8 mouse cellular contexts compared by ENCODE assay signal in the genomic region with DNA sequence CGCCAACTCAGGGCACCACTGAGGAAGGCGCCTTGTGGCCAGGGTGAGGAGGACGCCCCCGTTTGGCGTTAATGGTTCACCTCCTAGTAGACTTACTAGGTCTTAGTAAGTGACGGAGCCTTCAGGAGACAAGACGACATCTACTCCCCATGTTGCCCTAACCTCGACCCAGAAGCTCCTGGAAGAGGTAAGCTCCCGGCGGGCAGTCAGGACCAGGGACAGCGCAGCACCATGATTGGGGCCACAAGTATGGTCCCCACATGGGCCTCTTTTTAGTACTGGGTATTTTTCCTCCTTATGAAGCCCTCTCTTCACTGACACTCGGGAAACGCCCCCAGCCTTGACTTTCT. TPM values are rescaled to one million over a fixed set of nuclear protein-coding genes. Genes with fewer than 3 reads are reported as not detected.
A peak's percentile ranks its signal among the peaks of the same experiment; 100 is the strongest.
DNase-seq lines count a peak whose midpoint lies in the region; ATAC-seq and TF ChIP-seq lines count a peak whose summit lies in the region.

No protein-coding gene starts in this region.

- peaks cover 12% of the 10 kb centered on the region for H3K36me3 ChIP-seq in kidney, embryonic 14.5 days (ENCODE audit: control insufficient read depth, insufficient read depth, low read length)
- peaks cover 26% of the 10 kb centered on the region for H3K36me3 ChIP-seq in hindbrain, embryonic 14.5 days (replicated peaks; ENCODE audit: control insufficient read depth, insufficient read depth)
- no peaks in the 10 kb centered on the region; the same call in 1 of the 2 replicates for H3K36me3 ChIP-seq in lung, embryonic 16.5 days (ENCODE audit: control insufficient read depth, insufficient read depth, low read length)
- no peaks in the 10 kb centered on the region for H3K36me3 ChIP-seq in stomach, postnatal 0 days (ENCODE audit: control insufficient read depth, insufficient read depth, low read length)

- 2% methylated on average over 13 of the region's 13 CpGs for WGBS in kidney, embryonic 14.5 days
- WGBS in hindbrain, embryonic 14.5 days = 2% methylated on average over 13 of the region's 13 CpGs
- WGBS in lung, embryonic 16.5 days = 4% methylated on average over 13 of the region's 13 CpGs
- WGBS in stomach, postnatal 0 days = 5% methylated on average over 13 of the region's 13 CpGs

- peak overlapping the region; percentile 78; the same call in 1 of the 2 replicates for H3K9ac ChIP-seq in kidney, embryonic 14.5 days (ENCODE audit: low read depth, low read length)
- H3K9ac ChIP-seq in hindbrain, embryonic 14.5 days = peak overlapping the region; percentile 88
- peak overlapping the region; percentile 34; the same call in 1 of the 2 replicates for H3K9ac ChIP-seq in lung, embryonic 16.5 days (ENCODE audit: low read length)
- H3K9ac ChIP-seq in stomach, postnatal 0 days (ENCODE audit: low read length) = no peak overlapping the region

- no peak; the same call in 1 of the 2 replicates for TF ChIP-seq CTCF in stomach, postnatal 0 days (IDR thresholded peaks at IDR 0.05; ENCODE audit: low read depth)

- no peak for DNase-seq in kidney, postnatal 14 days
- peak; percentile 74 for DNase-seq in embryo, embryonic 10.5 days (ENCODE audit: low spot score)
- DNase-seq in hindbrain, embryonic 14.5 days (ENCODE audit: low spot score) = no peak
- DNase-seq in stomach, postnatal 0 days (ENCODE audit: low spot score) = peak; percentile 67
- DNase-seq in left cerebral cortex, adult 9 months (ENCODE audit: low spot score in 2 of 2) = no peak
- no peak for DNase-seq in layer of hippocampus, adult 8-10 months (ENCODE audit: low spot score in 2 of 2)

- peaks cover 37% of the 10 kb centered on the region for H3K4me1 ChIP-seq in kidney, embryonic 14.5 days (ENCODE audit: control insufficient read depth, insufficient read depth, low read length)
- H3K4me1 ChIP-seq in hindbrain, embryonic 14.5 days (replicated peaks; ENCODE audit: control insufficient read depth, insufficient read depth, low read length) = peaks cover 45% of the 10 kb centered on the region
- H3K4me1 ChIP-seq in lung, embryonic 16.5 days (replicated peaks; ENCODE audit: control insufficient read depth, insufficient read depth, low read length) = peaks cover 27% of the 10 kb centered on the region
- peaks cover 5% of the 10 kb centered on the region for H3K4me1 ChIP-seq in stomach, postnatal 0 days (replicated peaks; ENCODE audit: control insufficient read depth, insufficient read depth)

- no peaks in the 10 kb centered on the region for H3K9me3 ChIP-seq in kidney, embryonic 14.5 days (ENCODE audit: control insufficient read depth, low read length)
- H3K9me3 ChIP-seq in hindbrain, embryonic 14.5 days (ENCODE audit: control insufficient read depth, low read length) = no peaks in the 10 kb centered on the region
- H3K9me3 ChIP-seq in lung, embryonic 16.5 days (ENCODE audit: control insufficient read depth, low read length) = no peaks in the 10 kb centered on the region
- H3K9me3 ChIP-seq in stomach, postnatal 0 days (ENCODE audit: control insufficient read depth, low read length) = no peaks in the 10 kb centered on the region

- H3K27me3 ChIP-seq in kidney, embryonic 14.5 days (ENCODE audit: control insufficient read depth, insufficient read depth, low read length) = peaks cover 11% of the 10 kb centered on the region; the same call in 1 of the 2 replicates
- no peaks in the 10 kb centered on the region for H3K27me3 ChIP-seq in hindbrain, embryonic 14.5 days (ENCODE audit: control insufficient read depth, insufficient read depth, low read length)
- peaks cover 39% of the 10 kb centered on the region for H3K27me3 ChIP-seq in lung, embryonic 16.5 days (ENCODE audit: control insufficient read depth, insufficient read depth, low read depth, low read length)
- no peaks in the 10 kb centered on the region; the same call in 1 of the 2 replicates for H3K27me3 ChIP-seq in stomach, postnatal 0 days (ENCODE audit: control insufficient read depth, insufficient read depth, low read length)

- peak overlapping the region; percentile 95 for H3K4me2 ChIP-seq in kidney, embryonic 14.5 days (replicated peaks; ENCODE audit: low read depth, low read length)
- peak overlapping the region; percentile 87 for H3K4me2 ChIP-seq in hindbrain, embryonic 14.5 days (replicated peaks)
- H3K4me2 ChIP-seq in lung, embryonic 16.5 days (ENCODE audit: low read depth, low read length) = peak overlapping the region; percentile 95
- peak overlapping the region; percentile 96 for H3K4me2 ChIP-seq in stomach, postnatal 0 days (replicated peaks; ENCODE audit: low read depth)

- H3K4me3 ChIP-seq in kidney, embryonic 14.5 days (ENCODE audit: low read length) = peak overlapping the region; percentile 68
- H3K4me3 ChIP-seq in hindbrain, embryonic 14.5 days (replicated peaks; ENCODE audit: low read length) = peak overlapping the region; percentile 53
- peak overlapping the region; percentile 74 for H3K4me3 ChIP-seq in lung, embryonic 16.5 days (ENCODE audit: low read length)
- peak overlapping the region; percentile 62 for H3K4me3 ChIP-seq in stomach, postnatal 0 days (ENCODE audit: low read depth, low read length)

- TF ChIP-seq EP300 in stomach, postnatal 0 days (optimal IDR thresholded peaks at IDR 0.05) = no peak

- peak; percentile 5; the same call in 1 of the 2 replicates for ATAC-seq in kidney, embryonic 14.5 days (ENCODE audit: low FRiP score, low TSS enrichment)
- no peak for ATAC-seq in hindbrain, embryonic 14.5 days (ENCODE audit: low FRiP score)
- ATAC-seq in lung, embryonic 16.5 days (ENCODE audit: low read depth) = peak; percentile 18; the same call in 1 of the 2 replicates
- ATAC-seq in stomach, postnatal 0 days (ENCODE audit: low FRiP score, low TSS enrichment) = no peak

- H3K27ac ChIP-seq in kidney, embryonic 14.5 days (ENCODE audit: low read depth, low read length) = no peak overlapping the region
- peak overlapping the region; percentile 90 for H3K27ac ChIP-seq in hindbrain, embryonic 14.5 days
- no peak overlapping the region; the same call in 1 of the 2 replicates for H3K27ac ChIP-seq in lung, embryonic 16.5 days (ENCODE audit: low read length)
- no peak overlapping the region for H3K27ac ChIP-seq in stomach, postnatal 0 days (replicated peaks)

RNA-seq across cellular contexts. Expression of a gene that starts 0.6 kb away (rescaled TPM):
- 8.4 and 14.8 TPM in 2 replicates for polyA plus RNA-seq in kidney, embryonic 14.5 days (2014; fragmentation: Nextera tagmentation; extraction: Ambion mirVana)
- polyA plus RNA-seq in hindbrain, embryonic 14.5 days (2014; fragmentation: Nextera tagmentation; extraction: Ambion mirVana) = 20.4 and 22.4 TPM in 2 replicates
- 9.6 and 10.3 TPM in 2 replicates for polyA plus RNA-seq in lung, embryonic 16.5 days (2015; fragmentation: Nextera tagmentation; extraction: Ambion mirVana)
- polyA plus RNA-seq in stomach, postnatal 0 days (2015; fragmentation: Nextera tagmentation; extraction: Ambion mirVana) = 1.8 and 2.1 TPM in 2 replicates
- total RNA-seq in layer of hippocampus, adult 8-10 months (2022) = 10 to 100 TPM; 21.4 to 27.4 (median 24.8) TPM

RNA-seq across cellular contexts. Expression of a gene that starts 9.5 kb away (rescaled TPM):
- 20.8 and 23.4 TPM in 2 replicates for polyA plus RNA-seq in kidney, embryonic 14.5 days (2014; fragmentation: Nextera tagmentation; extraction: Ambion mirVana)
- 3.3 and 4.0 TPM in 2 replicates for polyA plus RNA-seq in hindbrain, embryonic 14.5 days (2014; fragmentation: Nextera tagmentation; extraction: Ambion mirVana)
- 12.2 and 13.9 TPM in 2 replicates for polyA plus RNA-seq in lung, embryonic 16.5 days (2015; fragmentation: Nextera tagmentation; extraction: Ambion mirVana)
- 3.1 and 3.2 TPM in 2 replicates for polyA plus RNA-seq in stomach, postnatal 0 days (2015; fragmentation: Nextera tagmentation; extraction: Ambion mirVana)
- 1 to 10 TPM; 4.9 to 9.7 (median 7.0) TPM for total RNA-seq in layer of hippocampus, adult 8-10 months (2022)

RNA-seq across cellular contexts. Expression of a gene that starts 21.5 kb away (rescaled TPM):
- polyA plus RNA-seq in kidney, embryonic 14.5 days (2014; fragmentation: Nextera tagmentation; extraction: Ambion mirVana) = 9.2 and 12.9 TPM in 2 replicates
- polyA plus RNA-seq in hindbrain, embryonic 14.5 days (2014; fragmentation: Nextera tagmentation; extraction: Ambion mirVana) = 17.0 and 19.1 TPM in 2 replicates
- polyA plus RNA-seq in lung, embryonic 16.5 days (2015; fragmentation: Nextera tagmentation; extraction: Ambion mirVana) = 22.0 and 23.4 TPM in 2 replicates
- 10.7 and 12.4 TPM in 2 replicates for polyA plus RNA-seq in stomach, postnatal 0 days (2015; fragmentation: Nextera tagmentation; extraction: Ambion mirVana)
- 10 to 100 TPM; 14.7 to 19.3 (median 15.9) TPM for total RNA-seq in layer of hippocampus, adult 8-10 months (2022)

RNA-seq across cellular contexts. Expression of a gene that starts 27.1 kb away (rescaled TPM):
- polyA plus RNA-seq in kidney, embryonic 14.5 days (2014; fragmentation: Nextera tagmentation; extraction: Ambion mirVana) = 10.9 and 21.0 TPM in 2 replicates
- polyA plus RNA-seq in hindbrain, embryonic 14.5 days (2014; fragmentation: Nextera tagmentation; extraction: Ambion mirVana) = 17.2 and 19.1 TPM in 2 replicates
- 15.5 and 15.7 TPM in 2 replicates for polyA plus RNA-seq in lung, embryonic 16.5 days (2015; fragmentation: Nextera tagmentation; extraction: Ambion mirVana)
- polyA plus RNA-seq in stomach, postnatal 0 days (2015; fragmentation: Nextera tagmentation; extraction: Ambion mirVana) = 4.0 and 5.2 TPM in 2 replicates
- total RNA-seq in layer of hippocampus, adult 8-10 months (2022) = 10 to 100 TPM; 26.1 to 38.9 (median 32.8) TPM

RNA-seq across cellular contexts. Expression of a gene that starts 30.6 kb away (rescaled TPM):
- polyA plus RNA-seq in kidney, embryonic 14.5 days (2014; fragmentation: Nextera tagmentation; extraction: Ambion mirVana) = 124 and 165 TPM in 2 replicates
- 99.2 and 101 TPM in 2 replicates for polyA plus RNA-seq in hindbrain, embryonic 14.5 days (2014; fragmentation: Nextera tagmentation; extraction: Ambion mirVana)
- polyA plus RNA-seq in lung, embryonic 16.5 days (2015; fragmentation: Nextera tagmentation; extraction: Ambion mirVana) = 134 and 139 TPM in 2 replicates
- polyA plus RNA-seq in stomach, postnatal 0 days (2015; fragmentation: Nextera tagmentation; extraction: Ambion mirVana) = 75.2 and 85.9 TPM in 2 replicates
- total RNA-seq in layer of hippocampus, adult 8-10 months (2022) = 10 to 100 TPM; 54.0 to 78.5 (median 67.5) TPM

Comparison
In these comparisons a context has a peak if more than half of its experiments do, and no peak if none do; other contexts are left out.
1. ATAC-seq: peak in kidney, embryonic 14.5 days (single experiment) and lung, embryonic 16.5 days (single experiment); none in hindbrain, embryonic 14.5 days (single experiment) and stomach, postnatal 0 days (single experiment).
2. DNase-seq: peak in embryo, embryonic 10.5 days (single experiment) and stomach, postnatal 0 days (single experiment); none in kidney, postnatal 14 days (single experiment), hindbrain, embryonic 14.5 days (single experiment), left cerebral cortex, adult 9 months (0 of 2) and layer of hippocampus, adult 8-10 months (0 of 2).
3. Peak in every context shown above with its lines, with median percentiles within 50 percentile points of each other: H3K4me2 ChIP-seq and H3K4me3 ChIP-seq.